ENCODE assay signal across 8 mouse cellular contexts in genomic region chr6:143359320-143360032, GRCm38 (mm10).
A peak's percentile ranks its signal among the peaks of the same experiment; 100 is the strongest.
DNase-seq lines count a peak whose midpoint lies in the region; ATAC-seq and TF ChIP-seq lines count a peak whose summit lies in the region.

No protein-coding gene starts in this region.

- no peak overlapping the region for H3K4me3 ChIP-seq in limb, embryonic 12.5 days (replicated peaks)
- H3K4me3 ChIP-seq in limb, embryonic 10.5 days, result no peak overlapping the region
- no peak overlapping the region for H3K4me3 ChIP-seq in hindbrain, postnatal 0 days (ENCODE audit: low read length)
- no peak overlapping the region for H3K4me3 ChIP-seq in neural tube, embryonic 14.5 days (ENCODE audit: low read depth, low read length)

- H3K27ac ChIP-seq in limb, embryonic 12.5 days, result no peak overlapping the region
- H3K27ac ChIP-seq in limb, embryonic 10.5 days, result no peak overlapping the region
- no peak overlapping the region for H3K27ac ChIP-seq in hindbrain, postnatal 0 days
- 0 out of 2 replicates have a peak overlapping the region, but pooled peaks have one; percentile 10 for H3K27ac ChIP-seq in neural tube, embryonic 14.5 days (ENCODE audit: low read depth, low read length)

- no peaks in the 10 kb centered on the region for H3K9me3 ChIP-seq in limb, embryonic 12.5 days
- no peaks in the 10 kb centered on the region for H3K9me3 ChIP-seq in limb, embryonic 10.5 days (replicated peaks)
- no peaks in the 10 kb centered on the region for H3K9me3 ChIP-seq in hindbrain, postnatal 0 days (ENCODE audit: low read length)
- no peaks in the 10 kb centered on the region for H3K9me3 ChIP-seq in neural tube, embryonic 14.5 days (ENCODE audit: control insufficient read depth, low read length)

- no peaks in the 10 kb centered on the region for H3K36me3 ChIP-seq in limb, embryonic 12.5 days
- no peaks in the 10 kb centered on the region for H3K36me3 ChIP-seq in limb, embryonic 10.5 days
- no peaks in the 10 kb centered on the region for H3K36me3 ChIP-seq in hindbrain, postnatal 0 days (ENCODE audit: insufficient read depth, low read length)
- no peaks in the 10 kb centered on the region for H3K36me3 ChIP-seq in neural tube, embryonic 14.5 days (ENCODE audit: control insufficient read depth, insufficient read depth, low read length)

- no peak overlapping the region for H3K9ac ChIP-seq in limb, embryonic 12.5 days (replicated peaks)
- no peak overlapping the region for H3K9ac ChIP-seq in hindbrain, postnatal 0 days (replicated peaks; ENCODE audit: low read length)
- H3K9ac ChIP-seq in neural tube, embryonic 14.5 days (replicated peaks; ENCODE audit: low read depth, low read length), result no peak overlapping the region

- TF ChIP-seq CTCF in hindbrain, postnatal 0 days (IDR thresholded peaks at IDR 0.05; ENCODE audit: low read depth), result peak; percentile 21; the same call in 1 of the 2 replicates

- H3K4me1 ChIP-seq in limb, embryonic 12.5 days (replicated peaks), result no peaks in the 10 kb centered on the region
- 0 out of 2 replicates have a peak, but pooled peaks cover 3% of the 10 kb centered on the region for H3K4me1 ChIP-seq in limb, embryonic 10.5 days
- H3K4me1 ChIP-seq in hindbrain, postnatal 0 days (ENCODE audit: insufficient read depth, low read length), result no peaks in the 10 kb centered on the region
- H3K4me1 ChIP-seq in neural tube, embryonic 14.5 days (ENCODE audit: control insufficient read depth, insufficient read depth, low read length), result no peaks in the 10 kb centered on the region

- peak; percentile 72 to 81 for DNase-seq in cerebellum, postnatal 14 days
- no peak for DNase-seq in cerebellum, adult 8-10 months
- no peak for DNase-seq in limb, embryonic 10.5 days (ENCODE audit: low spot score)
- DNase-seq in hindbrain, postnatal 0 days (ENCODE audit: low spot score), result peak; percentile 82
- no peak for DNase-seq in T-cell, adult 2 months (ENCODE audit: low spot score)
- DNase-seq in left cerebral cortex, postnatal 14 days (ENCODE audit: low spot score in 2 of 2), result no peak

- H3K27me3 ChIP-seq in limb, embryonic 12.5 days, result no peaks in the 10 kb centered on the region; the same call in 1 of the 2 replicates
- no peaks in the 10 kb centered on the region for H3K27me3 ChIP-seq in limb, embryonic 10.5 days (ENCODE audit: low read depth, poor library complexity, severe bottlenecking)
- H3K27me3 ChIP-seq in hindbrain, postnatal 0 days (ENCODE audit: insufficient read depth, low read length), result no peaks in the 10 kb centered on the region
- no peaks in the 10 kb centered on the region for H3K27me3 ChIP-seq in neural tube, embryonic 14.5 days (ENCODE audit: control insufficient read depth, insufficient read depth, low read length)

- 0 out of 2 replicates have a peak, but pooled peaks have one; percentile 37 for ATAC-seq in limb, embryonic 12.5 days (ENCODE audit: insufficient number of reproducible peaks, insufficient read depth, low FRiP score, low TSS enrichment, low read depth)
- ATAC-seq in hindbrain, postnatal 0 days, result peak; percentile 95
- ATAC-seq in neural tube, embryonic 14.5 days (ENCODE audit: low read depth), result peak; percentile 92

- intact Hi-C loops in left cerebral cortex, postnatal 14 days (cut with DNase I), result no loop called here

- 64% methylated on average over 7 of the region's 7 CpGs for WGBS in limb, embryonic 12.5 days
- WGBS in limb, embryonic 10.5 days, result 73% methylated on average over 7 of the region's 7 CpGs
- 46% methylated on average over 7 of the region's 7 CpGs for WGBS in hindbrain, postnatal 0 days
- 56% methylated on average over 7 of the region's 7 CpGs for WGBS in neural tube, embryonic 14.5 days

- no peak overlapping the region for H3K4me2 ChIP-seq in limb, embryonic 12.5 days
- no peak overlapping the region for H3K4me2 ChIP-seq in hindbrain, postnatal 0 days (ENCODE audit: low read depth, low read length)
- H3K4me2 ChIP-seq in neural tube, embryonic 14.5 days (ENCODE audit: low read depth, low read length), result no peak overlapping the region

Comparison
In these comparisons a context has a peak if more than half of its experiments do, and no peak if none do; other contexts are left out.
1. DNase-seq: peak in cerebellum, postnatal 14 days (2 of 2) and hindbrain, postnatal 0 days (single experiment); none in cerebellum, adult 8-10 months (single experiment), limb, embryonic 10.5 days (single experiment), T-cell, adult 2 months (single experiment) and left cerebral cortex, postnatal 14 days (0 of 2).
2. ATAC-seq: peak in every context shown above with its lines; median percentile 95 in hindbrain, postnatal 0 days; 92 in neural tube, embryonic 14.5 days; 37 in limb, embryonic 12.5 days.